Mouse (Mus musculus) kidney, adult 11 months (tissue): ENCODE measurements at regions not wholly inside any gene's neighbourhood (a gene's known extent, or its start where the extent isn't known, plus 50 kb on each side); places are given as distances from the start of the nearest gene placed in this dataset.
"Not testable (repeated sequence)": the region's sequence is repeated elsewhere in the genome, so short reads cannot be mapped to it uniquely, and the experiment has no call there.

Experiments
- DNase-seq: peaks from one replicate; pipeline ENCODE4 v3.0.0; 2022

- no peak for DNase-seq
These were observed 281.5 kb downstream of the Hace1 start for GRCm38 (mm10) chr10:45859137-45859536.

- no peak for DNase-seq
These were observed 282.3 kb downstream of the Hace1 start for GRCm38 (mm10) chr10:45859909-45860308.

- no peak for DNase-seq
These were observed 283.1 kb downstream of the Hace1 start for GRCm38 (mm10) chr10:45860696-45861095.

- no peak for DNase-seq
These were observed 288.2 kb downstream of the Hace1 start for GRCm38 (mm10) chr10:45865793-45866192.

- DNase-seq: no peak
These were observed 289.2 kb downstream of the Hace1 start for GRCm38 (mm10) chr10:45866860-45867259.

- no peak for DNase-seq
These were observed 293.4 kb downstream of the Hace1 start for GRCm38 (mm10) chr10:45871028-45871427.

GRCm38 (mm10) chr10:45872007-45872890 lies 294.6 kb downstream of the Hace1 start:
- no peak for DNase-seq

- DNase-seq: no peak
These were observed 296.5 kb downstream of the Hace1 start for GRCm38 (mm10) chr10:45873805-45874780.

GRCm38 (mm10) chr10:45875287-45875686 lies 297.7 kb downstream of the Hace1 start:
- not testable (repeated sequence) for DNase-seq

- no peak for DNase-seq
These were observed 306.1 kb downstream of the Hace1 start for GRCm38 (mm10) chr10:45883745-45884144.

GRCm38 (mm10) chr10:45886636-45887035 lies 309.0 kb downstream of the Hace1 start:
- DNase-seq: no peak

- no peak for DNase-seq
These were observed 311.2 kb downstream of the Hace1 start for GRCm38 (mm10) chr10:45888835-45889234.

- DNase-seq: no peak
These were observed 311.8 kb downstream of the Hace1 start for GRCm38 (mm10) chr10:45889381-45889951.

- DNase-seq: no peak
These were observed 312.5 kb downstream of the Hace1 start for GRCm38 (mm10) chr10:45890088-45890626.

- DNase-seq: no peak
These were observed 314.8 kb downstream of the Hace1 start for GRCm38 (mm10) chr10:45892464-45892863.

GRCm38 (mm10) chr10:45893894-45894831 lies 316.5 kb downstream of the Hace1 start:
- no peak for DNase-seq

GRCm38 (mm10) chr10:45916928-45917327 lies 339.3 kb downstream of the Hace1 start:
- DNase-seq: no peak

- no peak for DNase-seq
These were observed 348.1 kb downstream of the Hace1 start for GRCm38 (mm10) chr10:45925746-45926145.

GRCm38 (mm10) chr10:45933631-45934310 lies 356.1 kb downstream of the Hace1 start:
- DNase-seq: no peak

GRCm38 (mm10) chr10:45957686-45958085 lies 380.1 kb downstream of the Hace1 start:
- no peak for DNase-seq

GRCm38 (mm10) chr10:45972240-45972639 lies 394.6 kb downstream of the Hace1 start:
- no peak for DNase-seq
